Mouse (Mus musculus): ENCODE measurements at regions not wholly inside any gene's neighbourhood (a gene's known extent, or its start where the extent isn't known, plus 50 kb on each side); places are given as distances from the start of the nearest gene placed in this dataset.
"Not testable (repeated sequence)": the region's sequence is repeated elsewhere in the genome, so short reads cannot be mapped to it uniquely, and the experiment has no call there.

DNA sequence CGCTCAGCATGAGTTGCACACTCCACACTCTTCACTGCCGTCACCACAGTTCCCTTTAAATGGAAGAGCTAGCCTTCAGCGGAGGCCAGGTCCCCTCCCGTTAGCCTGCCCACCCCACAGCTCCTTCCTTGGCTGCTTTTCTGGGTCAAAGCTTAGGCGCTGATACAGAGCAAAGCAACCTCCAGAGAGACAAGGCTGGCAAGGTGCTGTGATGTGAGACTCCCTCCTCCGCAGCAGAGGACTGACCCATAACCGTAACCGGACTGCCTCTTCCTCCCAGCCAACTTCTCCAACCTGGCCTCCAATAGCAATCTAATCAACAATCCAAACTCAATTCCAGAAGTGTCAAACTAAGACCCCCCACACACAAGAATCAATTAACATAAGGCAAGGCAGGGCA lies 140.4 kb downstream of the Katnal1 start:
- H3K4me2 ChIP-seq (ENCODE audit: low read depth) = no peak overlapping the region
- no peak for ATAC-seq (ENCODE audit: insufficient read depth)
- no peaks in the 10 kb centered on the region for H3K9me3 ChIP-seq (ENCODE audit: control insufficient read depth, low read length)
- WGBS (ENCODE audit: insufficient replicate concordance) = 86% methylated on average over 8 of the region's 8 CpGs
- no peak overlapping the region for H3K27ac ChIP-seq
- H3K36me3 ChIP-seq (replicated peaks; ENCODE audit: control insufficient read depth, insufficient read depth, low read depth) = no peaks in the 10 kb centered on the region
- TF ChIP-seq CTCF (IDR thresholded peaks at IDR 0.05; ENCODE audit: low read depth) (no peak), EP300 (IDR thresholded peaks at IDR 0.05; ENCODE audit: low read depth) (no peak)
- H3K4me3 ChIP-seq (ENCODE audit: insufficient read depth in 1 of 2, low read depth in 2 of 2, low read length in 2 of 2) = no peak overlapping the region
- H3K4me1 ChIP-seq (replicated peaks; ENCODE audit: control insufficient read depth in 2 of 2, insufficient read depth in 2 of 2, low read length in 1 of 2) = peaks cover 0 to 13% of the 10 kb centered on the region in 2 experiments; a peak in 2 of 4 replicates
- DNase-seq (ENCODE audit: low read depth in 3 of 3, low spot score in 3 of 3) = no peak
- no peaks in the 10 kb centered on the region for H3K27me3 ChIP-seq (ENCODE audit: control insufficient read depth, insufficient read depth, low read length)
- no peak overlapping the region for H3K9ac ChIP-seq (replicated peaks)

DNA sequence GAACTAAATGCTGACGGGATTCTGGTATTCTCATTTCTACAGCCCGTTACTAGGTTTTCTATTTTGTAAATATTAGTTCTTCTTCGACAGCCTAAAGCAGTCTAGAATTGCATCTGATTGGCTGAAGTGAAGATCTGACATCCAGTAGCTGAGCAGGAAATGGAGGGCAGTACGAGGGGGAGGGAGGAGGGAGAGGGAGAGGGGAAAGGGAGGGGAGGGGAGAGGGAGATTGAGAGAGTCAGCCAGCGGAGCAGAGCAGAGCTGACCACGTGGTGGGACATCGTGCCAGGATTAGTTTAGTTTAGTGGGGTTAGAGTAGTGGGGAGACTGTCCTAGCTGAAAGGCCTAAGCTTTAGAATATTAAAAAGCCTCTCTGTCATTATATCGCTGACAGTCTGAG lies 141.8 kb downstream of the Katnal1 start:
- no peak overlapping the region for H3K4me2 ChIP-seq (ENCODE audit: low read depth)
- H3K27ac ChIP-seq = no peak overlapping the region
- peaks cover 0 to 11% of the 10 kb centered on the region in 2 experiments; a peak in 2 of 4 replicates for H3K4me1 ChIP-seq (replicated peaks; ENCODE audit: control insufficient read depth in 2 of 2, insufficient read depth in 2 of 2, low read length in 1 of 2)
- no peak overlapping the region for H3K9ac ChIP-seq (replicated peaks)
- 33% methylated on average over 8 of the region's 8 CpGs for WGBS (ENCODE audit: insufficient replicate concordance)
- DNase-seq (ENCODE audit: low read depth in 3 of 3, low spot score in 3 of 3) (no peak), ATAC-seq (ENCODE audit: insufficient read depth) (peak; percentile 50; the same call in 1 of the 2 replicates)
- no peaks in the 10 kb centered on the region for H3K36me3 ChIP-seq (replicated peaks; ENCODE audit: control insufficient read depth, insufficient read depth, low read depth)
- TF ChIP-seq CTCF (IDR thresholded peaks at IDR 0.05; ENCODE audit: low read depth) (no peak), EP300 (IDR thresholded peaks at IDR 0.05; ENCODE audit: low read depth) (no peak)
- no peaks in the 10 kb centered on the region for H3K27me3 ChIP-seq (ENCODE audit: control insufficient read depth, insufficient read depth, low read length)
- no peak overlapping the region for H3K4me3 ChIP-seq (ENCODE audit: insufficient read depth in 1 of 2, low read depth in 2 of 2, low read length in 2 of 2)
- H3K9me3 ChIP-seq (ENCODE audit: control insufficient read depth, low read length) = no peaks in the 10 kb centered on the region

DNA sequence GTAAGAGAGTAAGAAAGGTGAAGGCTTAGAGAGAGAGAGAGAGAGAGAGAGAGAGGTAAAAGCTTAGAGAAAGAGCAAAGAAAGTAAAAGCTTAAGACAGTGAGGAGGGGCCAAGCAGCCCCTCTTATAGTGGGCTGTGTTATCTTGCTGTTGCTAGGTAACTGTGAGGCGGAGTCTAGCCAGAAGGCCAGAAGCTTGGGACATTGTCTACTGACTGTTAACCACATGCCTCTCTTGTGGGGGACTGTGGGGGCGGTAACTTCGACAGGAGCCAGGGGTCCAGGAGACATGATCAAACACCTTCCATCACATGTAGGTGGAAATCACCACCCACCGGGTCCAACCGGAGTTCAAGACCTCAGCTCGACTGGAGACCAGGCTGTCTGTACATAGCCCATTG lies 148.0 kb downstream of the Katnal1 start:
- not testable (repeated sequence) for DNase-seq (ENCODE audit: low read depth in 3 of 3, low spot score in 3 of 3); H3K9me3 ChIP-seq (ENCODE audit: control insufficient read depth, low read length); H3K4me2 ChIP-seq (ENCODE audit: low read depth); H3K4me3 ChIP-seq (ENCODE audit: insufficient read depth in 1 of 2, low read depth in 2 of 2, low read length in 2 of 2); ATAC-seq (ENCODE audit: insufficient read depth); H3K27ac ChIP-seq; H3K4me1 ChIP-seq (replicated peaks; ENCODE audit: control insufficient read depth in 2 of 2, insufficient read depth in 2 of 2, low read length in 1 of 2); H3K9ac ChIP-seq (replicated peaks); H3K27me3 ChIP-seq (ENCODE audit: control insufficient read depth, insufficient read depth, low read length); H3K36me3 ChIP-seq (replicated peaks; ENCODE audit: control insufficient read depth, insufficient read depth, low read depth)
- 52% methylated on average over 6 of the region's 6 CpGs for WGBS (ENCODE audit: insufficient replicate concordance)

DNA sequence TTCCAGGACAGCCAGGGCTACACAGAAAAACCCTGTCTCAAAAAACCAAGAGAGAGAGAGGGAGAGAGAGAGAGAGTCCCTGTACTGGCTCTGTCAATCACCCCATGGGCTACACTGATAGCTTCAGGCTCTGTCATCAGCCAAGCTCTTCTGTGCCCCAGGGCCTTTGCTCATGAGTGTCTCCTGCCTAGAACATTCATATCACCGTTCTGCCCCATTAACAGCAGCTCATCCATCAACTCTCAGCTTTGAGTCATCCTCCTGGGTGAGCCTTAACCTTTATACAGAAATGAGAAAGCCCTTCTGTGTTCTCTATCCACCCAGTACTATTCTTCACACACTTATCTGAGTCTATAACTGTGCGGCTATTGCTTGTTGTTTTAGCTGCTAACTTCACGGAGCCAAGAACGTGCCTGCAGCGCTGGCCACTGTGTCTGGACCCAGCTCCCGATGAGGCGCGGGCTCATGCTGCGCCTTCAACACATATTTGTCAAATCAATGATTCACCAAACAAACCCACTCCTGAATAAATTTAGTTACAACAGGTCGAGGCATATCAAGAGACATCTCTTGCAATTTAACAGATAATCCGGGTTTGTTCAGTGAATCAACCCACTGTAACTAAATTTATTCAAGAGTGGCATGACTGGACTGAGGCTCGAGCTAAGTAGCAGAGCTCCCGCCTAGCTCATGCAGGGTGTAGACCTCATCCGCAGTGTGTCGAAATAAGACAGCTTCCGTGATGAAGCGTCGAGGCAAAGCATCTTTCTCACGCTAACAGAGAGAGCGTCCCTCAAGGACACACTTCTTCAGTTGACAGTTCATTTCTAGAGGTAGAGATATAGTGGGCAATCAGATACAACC lies 152.1 kb downstream of the Katnal1 start:
- no peak for TF ChIP-seq EP300 (IDR thresholded peaks at IDR 0.05; ENCODE audit: low read depth)
- no peak for TF ChIP-seq CTCF (IDR thresholded peaks at IDR 0.05; ENCODE audit: low read depth)
- no peak overlapping the region for H3K9ac ChIP-seq (replicated peaks)
- no peak for ATAC-seq (ENCODE audit: insufficient read depth)
- 76% methylated on average over 20 of the region's 20 CpGs for WGBS (ENCODE audit: insufficient replicate concordance)
- H3K4me3 ChIP-seq (ENCODE audit: insufficient read depth in 1 of 2, low read depth in 2 of 2, low read length in 2 of 2) = no peak overlapping the region
- H3K4me2 ChIP-seq (ENCODE audit: low read depth) = no peak overlapping the region
- H3K27ac ChIP-seq = no peak overlapping the region
- no peaks in the 10 kb centered on the region for H3K9me3 ChIP-seq (ENCODE audit: control insufficient read depth, low read length)
- no peaks in the 10 kb centered on the region for H3K36me3 ChIP-seq (replicated peaks; ENCODE audit: control insufficient read depth, insufficient read depth, low read depth)
- H3K4me1 ChIP-seq (replicated peaks; ENCODE audit: control insufficient read depth in 2 of 2, insufficient read depth in 2 of 2, low read length in 1 of 2) = peaks cover 15 to 25% of the 10 kb centered on the region in 2 experiments
- H3K27me3 ChIP-seq (ENCODE audit: control insufficient read depth, insufficient read depth, low read length) = no peaks in the 10 kb centered on the region
- DNase-seq (ENCODE audit: low read depth in 3 of 3, low spot score in 3 of 3) = no peak

DNA sequence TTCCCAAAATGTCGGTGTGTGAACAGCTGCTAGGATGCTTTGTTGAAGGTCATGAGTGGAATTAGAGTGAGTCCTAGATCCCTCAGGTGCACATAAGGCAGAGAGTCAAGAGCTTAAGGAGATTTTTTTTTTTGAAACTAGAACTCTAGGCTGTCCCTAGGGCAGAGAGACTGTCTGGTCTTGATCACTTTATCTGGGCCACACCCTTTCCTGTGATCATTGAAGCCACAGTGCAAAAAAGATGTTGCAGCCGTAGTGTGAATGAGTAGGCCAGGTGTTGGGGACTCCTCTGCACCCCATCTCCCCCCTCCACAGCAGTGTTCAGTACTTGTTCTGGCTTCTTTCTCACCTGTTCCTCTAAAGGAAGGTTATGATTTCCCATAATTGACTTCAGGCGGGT lies 153.9 kb downstream of the Katnal1 start:
- DNase-seq (ENCODE audit: low read depth in 3 of 3, low spot score in 3 of 3) = peak in 1 of 3 experiments; percentile 32
- 42% methylated on average over 3 of the region's 3 CpGs for WGBS (ENCODE audit: insufficient replicate concordance)
- peaks cover 15 to 24% of the 10 kb centered on the region in 2 experiments for H3K4me1 ChIP-seq (replicated peaks; ENCODE audit: control insufficient read depth in 2 of 2, insufficient read depth in 2 of 2, low read length in 1 of 2)
- no peak overlapping the region for H3K4me3 ChIP-seq (ENCODE audit: insufficient read depth in 1 of 2, low read depth in 2 of 2, low read length in 2 of 2)
- peak; percentile 14; the same call in 1 of the 2 replicates for ATAC-seq (ENCODE audit: insufficient read depth)
- H3K9ac ChIP-seq (replicated peaks) = no peak overlapping the region
- H3K4me2 ChIP-seq (ENCODE audit: low read depth) = peak overlapping the region; percentile 38
- TF ChIP-seq CTCF (IDR thresholded peaks at IDR 0.05; ENCODE audit: low read depth) (no peak), EP300 (IDR thresholded peaks at IDR 0.05; ENCODE audit: low read depth) (no peak)
- no peaks in the 10 kb centered on the region for H3K36me3 ChIP-seq (replicated peaks; ENCODE audit: control insufficient read depth, insufficient read depth, low read depth)
- no peaks in the 10 kb centered on the region for H3K9me3 ChIP-seq (ENCODE audit: control insufficient read depth, low read length)
- no peak overlapping the region for H3K27ac ChIP-seq
- H3K27me3 ChIP-seq (ENCODE audit: control insufficient read depth, insufficient read depth, low read length) = no peaks in the 10 kb centered on the region

Measured in liver, embryonic 14.5 days (tissue).